Mouse (Mus musculus): ENCODE data around the gene Slc45a2. TPM values are rescaled to one million over a fixed set of nuclear protein-coding genes. Genes with fewer than 3 reads are reported as not detected.

Slc45a2 gene
- total and polyA plus RNA-seq, 3 experiments = not detected

GRCm38 (mm10) chr15:11067891-11068290 lies 67.4 kb downstream of the Slc45a2 start:
- Histone ChIP-seq H3K4me1 (ENCODE audit: control insufficient read depth in 1 of 2, insufficient read depth in 2 of 2) (0 out of 4 replicates have a peak, but pooled peaks cover 0 to 6% of the 10 kb centered on the region in 2 experiments), H3K9ac (ENCODE audit: insufficient read depth, low read depth) (no peak overlapping the region), H3K9me3 (replicated peaks; ENCODE audit: low read length) (no peaks in the 10 kb centered on the region), H3K79me2 (replicated peaks; ENCODE audit: control insufficient read depth, extremely low read depth, insufficient read depth, poor library complexity, severe bottlenecking) (no peaks in the 10 kb centered on the region), H3K36me3 (replicated peaks in 1 of 2; ENCODE audit: control insufficient read depth in 1 of 2, insufficient read depth in 1 of 2, low read length in 1 of 2) (no peaks in the 10 kb centered on the region), H3K4me3 (replicated peaks in 1 of 3; ENCODE audit: low read depth in 2 of 3, low read length in 2 of 3, poor library complexity in 1 of 3) (no peak overlapping the region), H3K27ac (ENCODE audit: insufficient read depth, low read depth) (no peak overlapping the region), H3K27me3 (replicated peaks) (no peaks in the 10 kb centered on the region), H3K4me2 (ENCODE audit: insufficient read depth, low read depth, poor library complexity, severe bottlenecking) (no peak overlapping the region)
- dilution Hi-C loops (cut with MboI; ENCODE audit: extremely low pct_ligation_motif_present, extremely low pct_unique_long_range_greater_than_20kb, low sequenced_read_pairs) (no loop called here), in situ Hi-C loops (cut with MboI; ENCODE audit: low pct_ligation_motif_present, low pct_unique_long_range_greater_than_20kb, low sequenced_read_pairs) (no loop called here)
- TF ChIP-seq ZMIZ1 (IDR thresholded peaks at IDR 0.05; ENCODE audit: low read depth, low read length) (no peak), KAT2A (IDR thresholded peaks at IDR 0.05; ENCODE audit: insufficient replicate concordance, low read length) (no peak), UBTF (IDR thresholded peaks at IDR 0.05; ENCODE audit: low read depth, low read length) (no peak), MAZ (IDR thresholded peaks at IDR 0.05; ENCODE audit: low read depth, low read length) (no peak), ZC3H11A (IDR thresholded peaks at IDR 0.05; ENCODE audit: low read depth, low read length) (no peak), ZNF384 (IDR thresholded peaks at IDR 0.05; ENCODE audit: low read depth, low read length) (no peak), MXI1 (IDR thresholded peaks at IDR 0.05; ENCODE audit: low read depth, low read length) (no peak), CHD1 (IDR thresholded peaks at IDR 0.05; ENCODE audit: low read depth, low read length) (no peak), JUN (IDR thresholded peaks at IDR 0.05; ENCODE audit: insufficient read depth, low read depth, low read length) (no peak)
- DNase-seq (ENCODE audit: extremely low read depth) = no peak

DNA sequence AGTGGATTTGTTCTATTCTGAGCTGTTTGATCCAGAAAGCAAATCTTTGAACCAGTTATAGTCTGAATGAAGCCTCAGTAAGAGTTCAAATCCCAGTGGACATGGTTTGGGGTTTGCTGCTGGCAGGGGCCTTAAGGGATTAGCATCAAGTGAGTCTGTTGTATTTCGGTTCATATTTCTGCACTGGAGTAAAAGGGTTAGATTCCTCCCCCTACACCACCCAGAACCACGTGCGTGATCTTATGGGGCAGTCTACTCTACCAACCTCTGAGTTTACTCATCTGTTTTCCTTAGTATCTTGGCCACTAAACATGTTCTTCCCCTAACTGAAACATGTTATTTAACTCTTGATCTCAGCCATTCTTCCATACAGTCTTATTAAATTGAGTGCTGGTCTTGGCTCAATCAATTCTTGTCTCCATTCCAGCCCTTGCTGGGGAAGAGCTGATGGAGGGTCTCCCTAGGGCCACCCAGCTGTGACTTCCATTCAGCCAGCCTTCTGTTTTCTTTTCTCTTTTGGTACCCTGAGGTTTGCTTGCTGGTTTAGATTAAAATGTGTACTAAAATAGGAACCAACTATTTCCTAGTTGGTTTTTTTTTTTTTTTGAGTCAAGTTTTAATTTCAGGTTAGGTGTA lies 75.3 kb downstream of the Slc45a2 start:
- Histone ChIP-seq H3K36me3 (replicated peaks in 1 of 2; ENCODE audit: control insufficient read depth in 1 of 2, insufficient read depth in 1 of 2, low read length in 1 of 2) (no peaks in the 10 kb centered on the region), H3K9ac (ENCODE audit: insufficient read depth, low read depth) (no peak overlapping the region), H3K27ac (ENCODE audit: insufficient read depth, low read depth) (no peak overlapping the region), H3K79me2 (replicated peaks; ENCODE audit: control insufficient read depth, extremely low read depth, insufficient read depth, poor library complexity, severe bottlenecking) (no peaks in the 10 kb centered on the region), H3K4me3 (replicated peaks in 1 of 3; ENCODE audit: low read depth in 2 of 3, low read length in 2 of 3, poor library complexity in 1 of 3) (no peak overlapping the region), H3K9me3 (replicated peaks; ENCODE audit: low read length) (no peaks in the 10 kb centered on the region), H3K4me1 (ENCODE audit: control insufficient read depth in 1 of 2, insufficient read depth in 2 of 2) (peaks cover 2 to 13% of the 10 kb centered on the region in 2 experiments; a peak in 2 of 4 replicates), H3K27me3 (replicated peaks) (no peaks in the 10 kb centered on the region), H3K4me2 (ENCODE audit: insufficient read depth, low read depth, poor library complexity, severe bottlenecking) (no peak overlapping the region)
- DNase-seq (ENCODE audit: extremely low read depth) = no peak
- dilution Hi-C loops (cut with MboI; ENCODE audit: extremely low pct_ligation_motif_present, extremely low pct_unique_long_range_greater_than_20kb, low sequenced_read_pairs) (no loop called here), in situ Hi-C loops (cut with MboI; ENCODE audit: low pct_ligation_motif_present, low pct_unique_long_range_greater_than_20kb, low sequenced_read_pairs) (no loop called here)
- no peak for TF ChIP-seq JUND (conservative IDR thresholded peaks at IDR 0.05; ENCODE audit: low read depth, low read length)
- TF ChIP-seq KAT2A (IDR thresholded peaks at IDR 0.05; ENCODE audit: insufficient replicate concordance, low read length) = no peak
- TF ChIP-seq ZNF384 (IDR thresholded peaks at IDR 0.05; ENCODE audit: low read depth, low read length) = no peak
- TF ChIP-seq CTCF (conservative IDR thresholded peaks at IDR 0.05 in 1 of 2, IDR thresholded peaks at IDR 0.05 in 1 of 2; ENCODE audit: low read depth in 2 of 2, low read length in 2 of 2) = no peak
- TF ChIP-seq RAD21 (IDR thresholded peaks at IDR 0.05; ENCODE audit: low read depth, low read length) = no peak
- TF ChIP-seq ELF1 (IDR thresholded peaks at IDR 0.05; ENCODE audit: low read depth, low read length) = no peak
- no peak for TF ChIP-seq TCF12 (IDR thresholded peaks at IDR 0.05; ENCODE audit: low read depth, low read length)
- TF ChIP-seq E2F4 (IDR thresholded peaks at IDR 0.05; ENCODE audit: insufficient replicate concordance, low read depth, low read length) = no peak

Other genes with a start within 250 kb of the Slc45a2 start
- not detected in 2 replicates for gene C1qtnf3, start 48.4 kb upstream of the Slc45a2 start, total RNA-seq (2012; rRNA removed)
- gene C1qtnf3, start 48.4 kb upstream of the Slc45a2 start, total RNA-seq (2014; rRNA removed) = not detected in 2 replicates
- 0.10 TPM in 1 of 2 replicates, not detected in the other for gene C1qtnf3, start 48.4 kb upstream of the Slc45a2 start, polyA plus RNA-seq (2012; ENCODE audit: insufficient read length, low read depth)
- 14.1 and 15.7 TPM in 2 replicates for gene Amacr, start 19.0 kb upstream of the Slc45a2 start, total RNA-seq (2012; rRNA removed)
- gene Amacr, start 19.0 kb upstream of the Slc45a2 start, total RNA-seq (2014; rRNA removed) = 34.0 and 43.0 TPM in 2 replicates
- 25.9 and 29.6 TPM in 2 replicates for gene Amacr, start 19.0 kb upstream of the Slc45a2 start, polyA plus RNA-seq (2012; ENCODE audit: insufficient read length, low read depth)
- not detected in 2 replicates for gene Rxfp3, start 37.3 kb downstream of the Slc45a2 start, total RNA-seq (2012; rRNA removed)
- not detected in 2 replicates for gene Rxfp3, start 37.3 kb downstream of the Slc45a2 start, total RNA-seq (2014; rRNA removed)
- not detected in 2 replicates for gene Rxfp3, start 37.3 kb downstream of the Slc45a2 start, polyA plus RNA-seq (2012; ENCODE audit: insufficient read length, low read depth)
- gene Adamts12, start 64.1 kb downstream of the Slc45a2 start, total RNA-seq (2012; rRNA removed) = 0.04 TPM in 1 of 2 replicates, not detected in the other
- gene Adamts12, start 64.1 kb downstream of the Slc45a2 start, total RNA-seq (2014; rRNA removed) = 0.04 and 0.12 TPM in 2 replicates
- gene Adamts12, start 64.1 kb downstream of the Slc45a2 start, polyA plus RNA-seq (2012; ENCODE audit: insufficient read length, low read depth) = 0.03 TPM in 2 replicates

Data from CH12.LX (cell line).